Mouse (Mus musculus) heart, adult 2 months (tissue): ENCODE data around the gene Smim17. TPM values are rescaled to one million over a fixed set of nuclear protein-coding genes. Genes with fewer than 3 reads are reported as not detected.

Source experiments
- DNase-seq, 2 experiments: peaks; one replicate each; pipeline ENCODE4 v3.0.0; 2021
- H3K27ac ChIP-seq: fragments of 200-600 bp; 2 replicates; pipeline ENCODE4 v1.8.1; 2022
- H3K27me3 ChIP-seq: fragments of 200-500 bp; 2 replicates; pipeline ENCODE4 v1.6.1; 2012; ENCODE audit warnings: mild to moderate bottlenecking, low read length, inconsistent platforms, mixed read lengths; ENCODE audit not compliant: control insufficient read depth, insufficient read depth
- H3K36me3 ChIP-seq: fragments of 200-500 bp; 2 replicates; pipeline ENCODE4 v1.6.1; 2012; ENCODE audit warnings: low read length, inconsistent platforms; ENCODE audit not compliant: control insufficient read depth, insufficient read depth
- H3K4me1 ChIP-seq: fragments of 200-500 bp; 2 replicates; pipeline ENCODE4 v1.6.1; 2011; ENCODE audit warnings: low read length; ENCODE audit not compliant: control insufficient read depth, insufficient read depth
- H3K4me3 ChIP-seq: fragments of 200-600 bp; 2 replicates; pipeline ENCODE4 v1.8.1; 2022
- H3K79me2 ChIP-seq: fragments of 200-500 bp; replicated peaks from 2 replicates; pipeline ENCODE4 v1.6.1; 2012; ENCODE audit warnings: mild to moderate bottlenecking, inconsistent platforms, low read length, moderate library complexity, mixed read lengths; ENCODE audit not compliant: control insufficient read depth, insufficient read depth
- H3K9ac ChIP-seq: fragments of 200-500 bp; 2 replicates; pipeline ENCODE4 v1.6.1; 2012; ENCODE audit warnings: low read depth, mild to moderate bottlenecking, control low read depth, inconsistent platforms, low read length, mixed read lengths
- CTCF ChIP-seq: fragments of 200-600 bp; IDR thresholded peaks from 2 replicates; pipeline ENCODE4 v1.8.1; 2022; ENCODE audit warnings: antibody characterized with exemption, mild to moderate bottlenecking, moderate library complexity
- EP300 ChIP-seq: fragments of 200-500 bp; IDR thresholded peaks from 2 replicates; pipeline ENCODE4 v1.6.1; 2011; ENCODE audit warnings: low read depth, low read length, control low read depth; ENCODE audit not compliant: insufficient read depth
- POLR2A ChIP-seq: fragments of 200-500 bp; IDR thresholded peaks from 2 replicates; pipeline ENCODE4 v1.6.1; 2011; ENCODE audit warnings: mild to moderate bottlenecking, low read depth, low read length, control low read depth; ENCODE audit not compliant: insufficient read depth
- WGBS: fragments of 180-500 bp; shearing (Covaris S2); methylation state at CpG from one replicate; pipeline ENCODE4 v1.1.7; 2018; 5-methylcytosine and 5-hydroxymethylcytosine counted together
- intact Hi-C: fragments of 180-260 bp; cut with DNase I; formaldehyde crosslinking; loops from one replicate; pipeline ENCODE4 v1.15.1; 2025
- polyA plus RNA-seq: library from polyadenylated mRNA; depleted of rRNA; stranded (reverse); fragments of >200 nt; gene quantifications from 2 replicates; pipeline ENCODE4 v1.2.3, GENCODE M21; 2012
- total RNA-seq, 2 experiments: library from RNA; stranded (reverse); gene quantifications; 2 replicates each; pipeline ENCODE4 v1.2.3; 2021

Smim17 gene
- total and polyA plus RNA-seq, 3 experiments, result not detected

GRCm38 (mm10) chr7:6429381-6429780 lies 30.9 kb downstream of the Smim17 start:
- 80% methylated on average over 3 of the region's 3 CpGs for WGBS
- Histone ChIP-seq H3K4me1 (no peaks in the 10 kb centered on the region), H3K79me2 (no peaks in the 10 kb centered on the region), H3K9ac (no peak overlapping the region), H3K36me3 (no peaks in the 10 kb centered on the region), H3K27me3 (no peaks in the 10 kb centered on the region), H3K4me3 (no peak overlapping the region), H3K27ac (no peak overlapping the region)
- no peak for DNase-seq
- intact Hi-C loops, result no loop called here
- TF ChIP-seq CTCF, result peak; percentile 11; the same call in 1 of the 2 replicates
- no peak for TF ChIP-seq POLR2A
- no peak for TF ChIP-seq EP300

GRCm38 (mm10) chr7:6430342-6430741 lies 31.8 kb downstream of the Smim17 start:
- TF ChIP-seq POLR2A, result no peak
- TF ChIP-seq CTCF, result peak; percentile 73

GRCm38 (mm10) chr7:6438388-6438787 lies 39.9 kb downstream of the Smim17 start, which contains the start of gene Olfr1344:
TSS of gene Olfr1344 (plus strand) at chr7:6438688.
- Histone ChIP-seq H3K4me3 (no peak within 1 kb of the TSS), H3K27me3 (no peaks in the 10 kb centered on the region), H3K27ac (no peak within 1 kb of the TSS), H3K4me1 (no peaks in the 10 kb centered on the region), H3K9ac (no peak within 1 kb of the TSS), H3K79me2 (no peaks in the 10 kb centered on the region), H3K36me3 (no peaks in the 10 kb centered on the region)
- intact Hi-C loops, result loop anchor here (10.0 kb wide), 1 partner anchor 256 kb away; the partner anchor contains the start of gene Zim1
- DNase-seq, result no peak
- TF ChIP-seq EP300, result no peak
- TF ChIP-seq CTCF, result no peak
- TF ChIP-seq POLR2A, result no peak
- WGBS, result 52% methylated on average over 3 of the region's 3 CpGs

More at GRCm38 (mm10) chr7:6430342-6430741, 31.8 kb downstream of the Smim17 start:
- Histone ChIP-seq H3K27ac (no peak overlapping the region), H3K4me3 (no peak overlapping the region), H3K27me3 (no peaks in the 10 kb centered on the region), H3K9ac (no peak overlapping the region), H3K79me2 (no peaks in the 10 kb centered on the region), H3K36me3 (no peaks in the 10 kb centered on the region), H3K4me1 (no peaks in the 10 kb centered on the region)
- peak in 1 of 2 experiments; percentile 35 for DNase-seq
- WGBS, result 15% methylated on average over 2 of the region's 2 CpGs
- intact Hi-C loops, result loop anchor here (1.0 to 10.0 kb wide), 3 partner anchors 71 to 487 kb away; partner anchors contain the start of gene Zim1

- Histone ChIP-seq H3K27me3 (no peaks in the 10 kb centered on the region), H3K4me3 (no peak overlapping the region), H3K4me1 (no peaks in the 10 kb centered on the region), H3K79me2 (no peaks in the 10 kb centered on the region), H3K9ac (no peak overlapping the region), H3K27ac (no peak overlapping the region), H3K36me3 (no peaks in the 10 kb centered on the region)
- no peak for TF ChIP-seq CTCF
- TF ChIP-seq EP300, result no peak
- TF ChIP-seq POLR2A, result no peak
- no peak for DNase-seq
- intact Hi-C loops, result no loop called here
- WGBS, result 32% methylated on average over 2 of the region's 2 CpGs
Observed at GRCm38 (mm10) chr7:6441173-6441572, 42.7 kb downstream of the Smim17 start.

- DNase-seq, result no peak
- intact Hi-C loops, result no loop called here
Observed at GRCm38 (mm10) chr7:6447771-6448170, 49.3 kb downstream of the Smim17 start.

GRCm38 (mm10) chr7:6455868-6456267 lies 57.4 kb downstream of the Smim17 start, which contains the start of gene Olfr1336:
TSS of gene Olfr1336 (plus strand) at chr7:6456168.
- Histone ChIP-seq H3K36me3 (no peaks in the 10 kb centered on the region), H3K27me3 (no peaks in the 10 kb centered on the region), H3K27ac (no peak within 1 kb of the TSS), H3K79me2 (no peaks in the 10 kb centered on the region), H3K4me1 (no peaks in the 10 kb centered on the region), H3K4me3 (no peak within 1 kb of the TSS), H3K9ac (no peak within 1 kb of the TSS)
- DNase-seq, result no peak
- intact Hi-C loops, result no loop called here
- no peak for TF ChIP-seq EP300
- TF ChIP-seq CTCF, result no peak
- no peak for TF ChIP-seq POLR2A

More at GRCm38 (mm10) chr7:6447771-6448170, 49.3 kb downstream of the Smim17 start:
- TF ChIP-seq CTCF, result no peak
- no peak for TF ChIP-seq EP300
- TF ChIP-seq POLR2A, result no peak
- WGBS, result 72% methylated on average over 5 of the region's 5 CpGs
- Histone ChIP-seq H3K27me3 (no peaks in the 10 kb centered on the region), H3K36me3 (no peaks in the 10 kb centered on the region), H3K4me1 (no peaks in the 10 kb centered on the region), H3K79me2 (no peaks in the 10 kb centered on the region), H3K4me3 (no peak overlapping the region), H3K27ac (no peak overlapping the region), H3K9ac (no peak overlapping the region)
